Mouse (Mus musculus): ENCODE measurements around the gene Itih1. TPM values are rescaled to one million over a fixed set of nuclear protein-coding genes. Genes with fewer than 3 reads are reported as not detected.

The Itih1 gene
- polyA plus RNA-seq, 1 experiment = 0.09 TPM

DNA sequence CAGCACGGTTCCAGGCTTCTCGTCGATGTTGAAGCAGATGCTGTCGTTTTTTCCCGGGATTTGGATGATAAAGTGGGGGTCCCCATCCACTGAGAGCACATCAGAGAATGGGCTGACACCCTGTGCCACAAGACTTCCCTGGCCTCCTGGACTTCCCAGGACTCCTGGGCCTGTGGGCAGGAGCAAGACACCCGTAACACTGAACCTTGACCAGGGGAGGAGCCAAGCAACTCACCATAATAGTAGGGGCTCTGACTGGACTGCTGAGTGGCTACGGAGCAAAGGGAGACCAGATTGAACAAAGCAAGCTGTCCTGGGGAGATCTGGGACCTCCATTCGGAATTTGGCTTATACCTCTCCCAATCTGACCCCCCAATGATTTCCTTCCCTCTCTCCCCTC is 30.4 kb downstream of the Itih1 start:
- no peaks in the 10 kb centered on the region for H3K4me1 ChIP-seq (replicated peaks; ENCODE audit: control insufficient read depth, insufficient read depth, low read length)
- no peaks in the 10 kb centered on the region for H3K27me3 ChIP-seq (ENCODE audit: control insufficient read depth, insufficient read depth, low read length)
- H3K36me3 ChIP-seq (ENCODE audit: control insufficient read depth, insufficient read depth, low read length) = no peaks in the 10 kb centered on the region
- no peak for TF ChIP-seq POLR2A (IDR thresholded peaks at IDR 0.05; ENCODE audit: control insufficient read depth, extremely low read depth, insufficient read depth, low read length, poor library complexity)
- H3K4me3 ChIP-seq (ENCODE audit: control insufficient read depth, insufficient read depth, low read length) = no peak overlapping the region
- 92% methylated on average over 8 of the region's 8 CpGs for WGBS
- DNase-seq = no peak
- H3K27ac ChIP-seq (ENCODE audit: control insufficient read depth, insufficient read depth, low read length) = no peak overlapping the region

DNA sequence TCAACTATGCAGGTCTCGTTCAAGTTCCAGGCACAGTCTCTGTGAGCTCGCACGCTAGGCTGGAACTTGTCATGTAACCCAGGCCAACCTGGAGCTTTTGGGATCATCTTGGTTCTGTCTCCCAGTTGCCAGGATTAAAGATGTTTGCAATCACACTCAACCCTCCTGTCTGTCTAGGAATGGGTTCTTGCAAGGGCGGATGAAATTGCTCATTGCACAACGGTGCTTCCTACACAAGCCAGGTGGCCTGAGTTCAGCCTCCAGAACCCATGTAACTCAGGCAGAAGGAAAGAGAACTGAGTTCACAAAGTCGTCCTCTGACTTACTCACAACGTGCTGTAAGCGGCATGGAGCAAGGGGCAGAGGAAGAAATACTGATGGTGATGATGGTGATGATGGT is 31.9 kb downstream of the Itih1 start:
- Histone ChIP-seq H3K4me3 (ENCODE audit: control insufficient read depth, insufficient read depth, low read length) (no peak overlapping the region), H3K27ac (ENCODE audit: control insufficient read depth, insufficient read depth, low read length) (no peak overlapping the region), H3K27me3 (ENCODE audit: control insufficient read depth, insufficient read depth, low read length) (no peaks in the 10 kb centered on the region), H3K4me1 (replicated peaks; ENCODE audit: control insufficient read depth, insufficient read depth, low read length) (no peaks in the 10 kb centered on the region), H3K36me3 (ENCODE audit: control insufficient read depth, insufficient read depth, low read length) (no peaks in the 10 kb centered on the region)
- 92% methylated on average over 8 of the region's 8 CpGs for WGBS
- no peak for DNase-seq
- TF ChIP-seq POLR2A (IDR thresholded peaks at IDR 0.05; ENCODE audit: control insufficient read depth, extremely low read depth, insufficient read depth, low read length, poor library complexity) = no peak
- no peak for TF ChIP-seq CTCF (IDR thresholded peaks at IDR 0.05; ENCODE audit: borderline replicate concordance, control insufficient read depth, extremely low read depth, insufficient read depth, low read length, poor library complexity)

DNA sequence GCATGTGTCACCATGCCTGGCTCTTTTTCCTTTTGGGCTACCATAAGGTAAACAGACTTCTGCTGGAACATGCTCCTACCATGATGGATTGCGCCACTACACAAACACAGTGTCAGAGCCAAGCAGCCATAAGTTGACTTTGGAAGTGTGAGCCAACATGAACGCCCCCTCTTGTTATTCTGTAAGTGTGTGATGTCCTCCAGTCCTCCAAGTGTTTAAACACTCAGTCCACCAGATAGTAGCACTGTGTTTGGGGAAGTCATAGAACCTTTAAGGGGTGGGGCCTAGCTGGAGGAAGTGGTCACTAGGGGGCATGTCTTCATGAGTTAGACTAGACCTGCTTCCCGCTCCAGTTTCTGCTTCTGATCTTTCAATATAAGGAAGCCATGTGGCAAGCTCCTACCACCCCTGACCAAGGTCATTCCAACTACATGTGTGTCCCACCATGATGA is 35.2 kb downstream of the Itih1 start:
- Histone ChIP-seq H3K4me1 (replicated peaks; ENCODE audit: control insufficient read depth, insufficient read depth, low read length) (no peaks in the 10 kb centered on the region), H3K27me3 (ENCODE audit: control insufficient read depth, insufficient read depth, low read length) (no peaks in the 10 kb centered on the region), H3K4me3 (ENCODE audit: control insufficient read depth, insufficient read depth, low read length) (no peak overlapping the region), H3K36me3 (ENCODE audit: control insufficient read depth, insufficient read depth, low read length) (no peaks in the 10 kb centered on the region), H3K27ac (ENCODE audit: control insufficient read depth, insufficient read depth, low read length) (no peak overlapping the region)
- TF ChIP-seq POLR2A (IDR thresholded peaks at IDR 0.05; ENCODE audit: control insufficient read depth, extremely low read depth, insufficient read depth, low read length, poor library complexity) = no peak
- TF ChIP-seq CTCF (IDR thresholded peaks at IDR 0.05; ENCODE audit: borderline replicate concordance, control insufficient read depth, extremely low read depth, insufficient read depth, low read length, poor library complexity) = no peak
- DNase-seq = no peak
- 84% methylated on average over 3 of the region's 3 CpGs for WGBS

DNA sequence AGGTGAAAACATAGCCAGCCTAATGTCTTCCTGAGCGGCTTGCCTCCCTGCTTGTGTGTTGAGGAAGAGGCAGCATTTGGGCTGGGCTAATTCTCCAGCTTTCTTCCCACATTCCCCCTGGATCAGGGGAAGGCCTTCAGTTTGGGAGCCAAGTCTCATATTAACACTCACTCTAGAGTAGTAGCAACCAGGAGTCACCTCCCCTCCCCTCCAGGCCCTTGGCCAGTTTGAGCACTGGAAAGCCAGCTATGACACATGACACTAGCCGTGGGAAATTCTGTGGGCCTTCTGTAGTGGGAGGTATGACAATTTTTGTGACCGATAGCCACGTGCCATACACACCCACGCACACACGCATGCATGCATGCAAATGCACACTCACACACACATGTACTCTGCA is 37.1 kb downstream of the Itih1 start:
- H3K4me3 ChIP-seq (ENCODE audit: control insufficient read depth, insufficient read depth, low read length) = no peak overlapping the region
- no peaks in the 10 kb centered on the region for H3K4me1 ChIP-seq (replicated peaks; ENCODE audit: control insufficient read depth, insufficient read depth, low read length)
- H3K36me3 ChIP-seq (ENCODE audit: control insufficient read depth, insufficient read depth, low read length) = no peaks in the 10 kb centered on the region
- H3K27ac ChIP-seq (ENCODE audit: control insufficient read depth, insufficient read depth, low read length) = no peak overlapping the region
- no peak for DNase-seq
- WGBS = 94% methylated on average over 6 of the region's 6 CpGs
- H3K27me3 ChIP-seq (ENCODE audit: control insufficient read depth, insufficient read depth, low read length) = no peaks in the 10 kb centered on the region
- TF ChIP-seq CTCF (IDR thresholded peaks at IDR 0.05; ENCODE audit: borderline replicate concordance, control insufficient read depth, extremely low read depth, insufficient read depth, low read length, poor library complexity) (no peak), POLR2A (IDR thresholded peaks at IDR 0.05; ENCODE audit: control insufficient read depth, extremely low read depth, insufficient read depth, low read length, poor library complexity) (no peak)

DNA sequence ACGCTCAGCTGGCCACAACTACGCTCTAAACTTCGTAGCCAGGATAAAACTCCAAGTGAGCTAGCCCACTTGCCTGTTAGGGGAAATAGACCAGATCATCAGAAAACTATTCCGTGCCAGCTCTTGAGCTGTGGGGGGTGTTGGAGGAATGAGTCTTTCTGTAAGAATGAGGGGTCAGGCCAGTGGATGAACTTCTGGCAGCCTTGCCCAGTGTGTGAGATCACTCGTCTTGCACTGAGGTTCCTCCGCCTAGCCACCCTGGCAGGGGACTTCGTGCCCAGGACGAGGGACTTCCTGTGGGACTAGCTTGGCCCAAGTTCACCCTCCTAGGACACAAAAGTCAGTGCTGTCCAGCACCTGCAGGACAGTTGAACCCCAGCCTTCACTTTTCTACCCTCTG is 38.8 kb downstream of the Itih1 start:
- H3K4me3 ChIP-seq (ENCODE audit: control insufficient read depth, insufficient read depth, low read length) = no peak overlapping the region
- DNase-seq = no peak
- TF ChIP-seq POLR2A (IDR thresholded peaks at IDR 0.05; ENCODE audit: control insufficient read depth, extremely low read depth, insufficient read depth, low read length, poor library complexity) (no peak), CTCF (IDR thresholded peaks at IDR 0.05; ENCODE audit: borderline replicate concordance, control insufficient read depth, extremely low read depth, insufficient read depth, low read length, poor library complexity) (no peak)
- no peak overlapping the region for H3K27ac ChIP-seq (ENCODE audit: control insufficient read depth, insufficient read depth, low read length)
- H3K36me3 ChIP-seq (ENCODE audit: control insufficient read depth, insufficient read depth, low read length) = no peaks in the 10 kb centered on the region
- H3K4me1 ChIP-seq (replicated peaks; ENCODE audit: control insufficient read depth, insufficient read depth, low read length) = no peaks in the 10 kb centered on the region
- H3K27me3 ChIP-seq (ENCODE audit: control insufficient read depth, insufficient read depth, low read length) = no peaks in the 10 kb centered on the region
- 91% methylated on average over 8 of the region's 8 CpGs for WGBS

DNA sequence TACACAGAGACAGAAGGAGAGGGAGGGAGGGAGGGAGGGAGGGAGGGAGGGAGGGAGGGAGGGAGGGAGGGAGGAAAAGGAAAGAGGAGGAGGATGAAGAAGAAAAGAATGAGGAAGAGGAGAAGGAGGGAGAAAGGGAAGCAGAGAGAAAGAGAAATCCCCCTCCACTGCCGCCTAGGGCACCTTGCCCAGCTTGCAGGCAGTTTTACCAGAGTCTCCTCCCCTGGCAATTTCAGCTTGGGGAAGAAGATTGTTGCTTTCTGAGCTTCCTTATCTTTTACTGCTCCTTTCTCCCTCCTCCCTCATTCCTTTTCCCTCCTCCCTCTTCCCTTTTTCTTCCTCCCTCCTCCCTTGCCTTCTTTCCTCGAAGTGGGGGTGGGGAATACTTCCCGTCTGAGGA is 40.1 kb downstream of the Itih1 start:
- no peak for DNase-seq
- Histone ChIP-seq H3K4me1 (replicated peaks; ENCODE audit: control insufficient read depth, insufficient read depth, low read length) (no peaks in the 10 kb centered on the region), H3K27ac (ENCODE audit: control insufficient read depth, insufficient read depth, low read length) (no peak overlapping the region), H3K4me3 (ENCODE audit: control insufficient read depth, insufficient read depth, low read length) (no peak overlapping the region), H3K27me3 (ENCODE audit: control insufficient read depth, insufficient read depth, low read length) (no peaks in the 10 kb centered on the region), H3K36me3 (ENCODE audit: control insufficient read depth, insufficient read depth, low read length) (no peaks in the 10 kb centered on the region)
- no peak for TF ChIP-seq POLR2A (IDR thresholded peaks at IDR 0.05; ENCODE audit: control insufficient read depth, extremely low read depth, insufficient read depth, low read length, poor library complexity)
- TF ChIP-seq CTCF (IDR thresholded peaks at IDR 0.05; ENCODE audit: borderline replicate concordance, control insufficient read depth, extremely low read depth, insufficient read depth, low read length, poor library complexity) = no peak
- 75% methylated on average over 3 of the region's 3 CpGs for WGBS

DNA sequence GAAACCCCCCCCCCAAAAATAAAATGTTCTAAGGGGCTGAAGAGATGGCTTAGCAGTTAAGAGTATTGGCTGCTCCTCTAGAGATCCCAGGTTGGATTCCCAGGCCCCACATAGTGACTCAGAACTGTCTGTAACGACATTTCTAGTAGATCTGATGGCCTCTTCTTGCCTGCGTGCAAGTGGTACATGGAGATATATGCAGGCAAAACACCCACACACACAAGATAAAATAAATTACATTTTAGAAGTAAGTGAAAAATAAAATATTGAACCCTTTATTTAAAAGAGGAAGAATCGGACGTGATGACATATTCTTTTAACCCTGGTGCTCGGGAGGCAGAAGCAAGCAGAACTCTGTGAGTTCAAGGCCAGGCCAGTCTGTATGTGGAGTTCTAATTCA is 40.5 kb downstream of the Itih1 start:
- WGBS = 92% methylated on average over 5 of the region's 5 CpGs
- H3K4me1 ChIP-seq (replicated peaks; ENCODE audit: control insufficient read depth, insufficient read depth, low read length) = no peaks in the 10 kb centered on the region
- no peak for DNase-seq
- H3K27ac ChIP-seq (ENCODE audit: control insufficient read depth, insufficient read depth, low read length) = no peak overlapping the region
- no peak overlapping the region for H3K4me3 ChIP-seq (ENCODE audit: control insufficient read depth, insufficient read depth, low read length)
- H3K27me3 ChIP-seq (ENCODE audit: control insufficient read depth, insufficient read depth, low read length) = no peaks in the 10 kb centered on the region
- no peaks in the 10 kb centered on the region for H3K36me3 ChIP-seq (ENCODE audit: control insufficient read depth, insufficient read depth, low read length)
- TF ChIP-seq POLR2A (IDR thresholded peaks at IDR 0.05; ENCODE audit: control insufficient read depth, extremely low read depth, insufficient read depth, low read length, poor library complexity) (no peak), CTCF (IDR thresholded peaks at IDR 0.05; ENCODE audit: borderline replicate concordance, control insufficient read depth, extremely low read depth, insufficient read depth, low read length, poor library complexity) (no peak)

Data from thymus, adult 2 months (tissue).